Mouse (Mus musculus) CH12.LX (cell line): ENCODE results near the gene BC030499. TPM values are rescaled to one million over a fixed set of nuclear protein-coding genes. Genes with fewer than 3 reads are reported as not detected.

Source experiments
- DNase-seq: peaks from one replicate; pipeline ENCODE4 v3.0.0-alpha.2; 2013; ENCODE audit errors: extremely low read depth
- H3K27ac ChIP-seq: 2 replicates; pipeline ENCODE4 v1.5.1; 2012; ENCODE audit warnings: low read depth, mild to moderate bottlenecking, control low read depth, moderate library complexity; ENCODE audit not compliant: insufficient read depth
- H3K27me3 ChIP-seq: replicated peaks from 2 replicates; pipeline ENCODE3; 2012; ENCODE audit warnings: inconsistent platforms
- H3K36me3 ChIP-seq, 2 experiments: replicated peaks in 1 of 2; 2 replicates each; pipeline versions ENCODE3 to v1.6.1; 2012; ENCODE audit warnings: inconsistent platforms in 1 of 2, low read length in 1 of 2, mild to moderate bottlenecking in 1 of 2, mixed read lengths in 1 of 2, moderate library complexity in 1 of 2; ENCODE audit not compliant: control insufficient read depth in 1 of 2, insufficient read depth in 1 of 2
- H3K4me1 ChIP-seq, 2 experiments: 2 replicates each; pipeline ENCODE4 v1.6.1; 2012; ENCODE audit warnings: inconsistent platforms in 1 of 2, moderate library complexity in 1 of 2; ENCODE audit not compliant: insufficient read depth in 2 of 2, control insufficient read depth in 1 of 2
- H3K4me2 ChIP-seq: 2 replicates; pipeline ENCODE4 v1.6.1; 2012; ENCODE audit warnings: low read depth, mild to moderate bottlenecking, control low read depth; ENCODE audit not compliant: poor library complexity, insufficient read depth, severe bottlenecking
- H3K4me3 ChIP-seq, 3 experiments: fragments of 150-350 bp in 1 of 3; sonication (generic) in 1 of 3; replicated peaks in 1 of 3; 2 replicates each; pipeline versions ENCODE3 to v1.5.1; 2011 to 2012; ENCODE audit warnings: low read depth in 2 of 3, low read length in 2 of 3, mild to moderate bottlenecking in 2 of 3, moderate library complexity in 2 of 3, control low read depth in 1 of 3, improper control_type of control experiment in 1 of 3, inconsistent platforms in 1 of 3, mixed read lengths in 1 of 3; ENCODE audit not compliant: poor library complexity in 1 of 3
- H3K79me2 ChIP-seq: replicated peaks from 2 replicates; pipeline ENCODE4 v1.6.1; 2012; ENCODE audit warnings: mild to moderate bottlenecking, moderate library complexity; ENCODE audit not compliant: control insufficient read depth, poor library complexity, insufficient read depth, severe bottlenecking; ENCODE audit errors: extremely low read depth
- H3K9ac ChIP-seq: 2 replicates; pipeline ENCODE4 v1.6.1; 2012; ENCODE audit warnings: low read depth, mild to moderate bottlenecking, control low read depth, moderate library complexity; ENCODE audit not compliant: insufficient read depth
- H3K9me3 ChIP-seq: replicated peaks from 2 replicates; pipeline ENCODE3; 2012; ENCODE audit warnings: low read length, inconsistent platforms, mixed read lengths
- CHD1 ChIP-seq: IDR thresholded peaks from 2 replicates; pipeline ENCODE4 v1.6.1; 2012; ENCODE audit warnings: low read depth, low read length, improper control_type of control experiment, inconsistent platforms
- CTCF ChIP-seq, 2 experiments: IDR thresholded peaks in 1 of 2; conservative IDR thresholded peaks in 1 of 2; 2 replicates each; pipeline ENCODE4 v1.5.1; 2011 to 2012; ENCODE audit warnings: low read depth in 2 of 2, low read length in 2 of 2, improper control_type of control experiment in 1 of 2, inconsistent platforms in 1 of 2, mild to moderate bottlenecking in 1 of 2, moderate library complexity in 1 of 2
- EP300 ChIP-seq: IDR thresholded peaks from 2 replicates; pipeline ENCODE4 v1.6.1; 2011; ENCODE audit warnings: low read length, improper control_type of control experiment
- ETS1 ChIP-seq: conservative IDR thresholded peaks from 2 replicates; pipeline ENCODE4 v1.6.1; 2012; ENCODE audit warnings: low read depth, mild to moderate bottlenecking, inconsistent platforms, low read length, improper control_type of control experiment, moderate library complexity
- GABPA ChIP-seq: IDR thresholded peaks from 2 replicates; pipeline ENCODE4 v1.6.1; 2012; ENCODE audit warnings: low read depth, low read length, improper control_type of control experiment, inconsistent platforms; ENCODE audit not compliant: insufficient replicate concordance
- HCFC1 ChIP-seq: IDR thresholded peaks from 2 replicates; pipeline ENCODE4 v1.6.1; 2012; ENCODE audit warnings: low read depth, mild to moderate bottlenecking, inconsistent platforms, low read length, improper control_type of control experiment
- IRF4 ChIP-seq: IDR thresholded peaks from 2 replicates; pipeline ENCODE4 v1.6.1; 2014; ENCODE audit warnings: low read depth, mild to moderate bottlenecking, inconsistent platforms, low read length, improper control_type of control experiment
- KAT2A ChIP-seq: IDR thresholded peaks from 2 replicates; pipeline ENCODE4 v1.6.1; 2012; ENCODE audit warnings: low read length, improper control_type of control experiment, inconsistent platforms; ENCODE audit not compliant: insufficient replicate concordance
- MAZ ChIP-seq: IDR thresholded peaks from 2 replicates; pipeline ENCODE4 v1.6.1; 2012; ENCODE audit warnings: low read depth, mild to moderate bottlenecking, inconsistent platforms, low read length, improper control_type of control experiment, moderate library complexity
- MEF2A ChIP-seq: IDR thresholded peaks from 2 replicates; pipeline ENCODE4 v1.6.1; 2014; ENCODE audit warnings: low read depth, mild to moderate bottlenecking, inconsistent platforms, low read length, improper control_type of control experiment, borderline replicate concordance
- MXI1 ChIP-seq: IDR thresholded peaks from 2 replicates; pipeline ENCODE4 v1.6.1; 2011; ENCODE audit warnings: mild to moderate bottlenecking, low read depth, low read length, improper control_type of control experiment
- NRF1 ChIP-seq: IDR thresholded peaks from 2 replicates; pipeline ENCODE4 v1.6.1; 2014; ENCODE audit warnings: low read depth, mild to moderate bottlenecking, inconsistent platforms, low read length, improper control_type of control experiment, moderate library complexity
- SIN3A ChIP-seq: IDR thresholded peaks from 2 replicates; pipeline ENCODE4 v1.6.1; 2012; ENCODE audit warnings: low read length, improper control_type of control experiment, inconsistent platforms
- SMC3 ChIP-seq: IDR thresholded peaks from 2 replicates; pipeline ENCODE4 v1.6.1; 2011; ENCODE audit warnings: low read depth, low read length, improper control_type of control experiment
- TBP ChIP-seq: conservative IDR thresholded peaks from 2 replicates; pipeline ENCODE4 v1.6.1; 2011; ENCODE audit warnings: low read depth, low read length, improper control_type of control experiment
- ZMIZ1 ChIP-seq: IDR thresholded peaks from 2 replicates; pipeline ENCODE4 v1.6.1; 2012; ENCODE audit warnings: low read depth, mild to moderate bottlenecking, inconsistent platforms, low read length, improper control_type of control experiment
- ZNF384 ChIP-seq: IDR thresholded peaks from 2 replicates; pipeline ENCODE4 v1.6.1; 2012; ENCODE audit warnings: low read depth, low read length, improper control_type of control experiment, inconsistent platforms
- dilution Hi-C: fragments of 300-500 bp; cut with MboI; formaldehyde crosslinking; loops from 2 replicates; pipeline ENCODE4 v1.14.3; 2020; ENCODE audit warnings: low sequenced_read_pairs; ENCODE audit not compliant: extremely low pct_unique_long_range_greater_than_20kb, extremely low pct_ligation_motif_present
- in situ Hi-C: fragments of 300-500 bp; cut with MboI; formaldehyde crosslinking; loops from 3 replicates; pipeline ENCODE4 v1.14.3; 2019; ENCODE audit warnings: low sequenced_read_pairs, low pct_ligation_motif_present, low pct_unique_long_range_greater_than_20kb, mixed read lengths
- polyA plus RNA-seq: library from polyadenylated mRNA; unstranded; fragments of >175 nt; gene quantifications from 2 replicates; pipeline ENCODE4 v1.2.1, GENCODE M21; 2012; ENCODE audit warnings: low read depth; ENCODE audit not compliant: insufficient read length
- total RNA-seq, 2 experiments: library from RNA; depleted of rRNA; stranded (reverse); fragments of 300-350 nt in 1 of 2; fragments of >200 nt in 1 of 2; gene quantifications; 2 replicates each; pipeline ENCODE4 v1.2.3; 2012 to 2014

Gene BC030499
- total and polyA plus RNA-seq, 3 experiments, result 0.81 to 1.3 (median 1.1) TPM

DNA sequence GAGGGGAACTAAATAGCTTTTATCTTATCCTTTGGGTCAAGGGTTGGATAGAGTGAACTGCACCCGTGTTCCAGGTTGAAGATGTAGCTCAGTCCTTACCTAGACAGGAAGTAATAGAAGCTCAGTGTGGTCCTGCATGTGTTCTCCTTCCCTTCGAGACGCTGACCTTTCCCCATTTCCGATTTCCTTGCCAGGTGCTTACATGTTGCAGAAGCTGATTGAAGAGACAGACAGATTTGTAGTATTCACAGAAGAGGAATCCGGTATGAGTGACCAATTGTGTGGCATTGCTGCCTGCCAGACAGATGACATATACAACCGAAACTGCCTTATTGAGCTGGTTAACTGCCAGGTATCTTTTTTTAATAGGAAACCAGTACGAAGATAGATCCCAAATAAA is 11.8 kb upstream of the BC030499 start:
- H3K27me3 ChIP-seq, result no peaks in the 10 kb centered on the region
- no peak overlapping the region for H3K4me2 ChIP-seq
- H3K79me2 ChIP-seq, result no peaks in the 10 kb centered on the region
- in situ Hi-C loops (no loop called here), dilution Hi-C loops (no loop called here)
- no peak overlapping the region for H3K9ac ChIP-seq
- no peak for DNase-seq
- peaks cover 81 to 96% of the 10 kb centered on the region in 2 experiments for H3K36me3 ChIP-seq
- H3K4me3 ChIP-seq, result no peak overlapping the region
- no peaks in the 10 kb centered on the region for H3K4me1 ChIP-seq
- H3K9me3 ChIP-seq, result no peaks in the 10 kb centered on the region
- H3K27ac ChIP-seq, result no peak overlapping the region
- TF ChIP-seq IRF4 (no peak), CTCF (conservative IDR thresholded peaks at IDR 0.05 in 1 of 2, IDR thresholded peaks at IDR 0.05 in 1 of 2; ENCODE audit: low read depth in 2 of 2, low read length in 2 of 2) (no peak), SMC3 (no peak), ZNF384 (no peak), ZMIZ1 (no peak), NRF1 (no peak), HCFC1 (no peak), MEF2A (no peak), ETS1 (no peak), MAZ (no peak)

DNA sequence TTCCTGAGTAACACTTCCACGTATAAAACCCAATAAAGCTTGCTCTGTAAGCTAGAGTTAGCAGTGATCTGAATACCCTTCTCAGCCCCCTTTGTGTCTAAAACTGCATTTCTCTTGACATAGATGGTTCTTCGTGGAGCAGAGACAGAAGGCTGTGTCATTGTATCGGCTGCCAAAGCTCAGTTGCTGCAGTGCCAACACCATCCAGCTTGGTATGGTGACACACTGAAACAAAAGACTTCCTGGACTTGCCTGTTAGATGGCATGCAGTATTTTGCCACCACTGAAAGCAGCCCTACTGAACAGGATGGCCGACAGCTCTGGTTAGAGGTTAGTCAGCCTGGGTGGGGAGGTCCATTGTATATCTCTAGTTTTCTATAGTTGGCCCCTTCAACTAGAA is 11.1 kb upstream of the BC030499 start:
- DNase-seq, result no peak
- no peak overlapping the region for H3K4me3 ChIP-seq
- no peaks in the 10 kb centered on the region for H3K27me3 ChIP-seq
- no peak overlapping the region for H3K27ac ChIP-seq
- H3K4me1 ChIP-seq, result no peaks in the 10 kb centered on the region
- H3K9ac ChIP-seq, result no peak overlapping the region
- dilution Hi-C loops (no loop called here), in situ Hi-C loops (no loop called here)
- H3K79me2 ChIP-seq, result no peaks in the 10 kb centered on the region
- H3K36me3 ChIP-seq, result peaks cover 81 to 96% of the 10 kb centered on the region in 2 experiments
- TF ChIP-seq SMC3, result no peak
- TF ChIP-seq SIN3A, result no peak
- TF ChIP-seq IRF4, result no peak
- no peak for TF ChIP-seq ZNF384
- no peak for TF ChIP-seq GABPA
- TF ChIP-seq MAZ, result no peak
- no peak for TF ChIP-seq TBP
- no peak for TF ChIP-seq MXI1
- TF ChIP-seq CHD1, result no peak
- no peak for TF ChIP-seq KAT2A
- no peak for TF ChIP-seq ZMIZ1
- TF ChIP-seq NRF1, result no peak
- TF ChIP-seq EP300, result no peak
- H3K4me2 ChIP-seq, result no peak overlapping the region
- H3K9me3 ChIP-seq, result no peaks in the 10 kb centered on the region
